Mouse (Mus musculus): ENCODE measurements at regions not wholly inside any gene's neighbourhood (a gene's known extent, or its start where the extent isn't known, plus 50 kb on each side); places are given as distances from the start of the nearest gene placed in this dataset.

DNA sequence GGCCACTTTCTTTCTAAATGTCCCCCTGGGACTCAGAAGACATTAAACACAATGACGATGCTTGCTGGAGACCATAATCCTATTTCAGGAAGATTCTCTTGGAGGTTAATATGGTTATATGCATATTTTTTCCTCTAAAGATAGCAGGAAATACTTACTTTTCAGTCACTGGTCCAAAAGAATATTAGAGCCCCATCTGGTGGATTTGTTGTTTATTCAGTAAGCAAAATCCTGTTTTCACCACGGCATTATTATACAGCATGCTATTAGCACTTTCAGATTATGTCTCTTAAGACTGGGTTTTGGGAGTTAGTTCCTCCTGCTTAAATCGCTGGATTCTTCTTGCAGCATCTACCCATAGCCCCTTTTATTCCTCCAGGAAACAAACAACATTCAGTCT lies 146.6 kb upstream of the Ipo5 start:
- TF ChIP-seq CTCF (IDR thresholded peaks at IDR 0.05; ENCODE audit: control insufficient read depth, insufficient read depth, insufficient read length) (no peak), MYOD1 (IDR thresholded peaks at IDR 0.05; ENCODE audit: control insufficient read depth, insufficient read length, low read depth) (no peak), USF1 (IDR thresholded peaks at IDR 0.05; ENCODE audit: low read depth) (no peak), MAX (IDR thresholded peaks at IDR 0.05) (no peak), FOSL1 (IDR thresholded peaks at IDR 0.05; ENCODE audit: insufficient read depth, low read length, poor library complexity, severe bottlenecking) (no peak), MYOG (IDR thresholded peaks at IDR 0.05; ENCODE audit: control insufficient read depth, extremely low read depth, insufficient read length) (no peak), CEBPB (IDR thresholded peaks at IDR 0.05; ENCODE audit: low read depth) (no peak)

Measured in C2C12 (cell line).